Mouse (Mus musculus): ENCODE results near the gene Nek1.
"Not testable (repeated sequence)": the region's sequence is repeated elsewhere in the genome, so short reads cannot be mapped to it uniquely, and the experiment has no call there.

The Nek1 gene

GRCm38 (mm10) chr8:60984260-60985010, 8.6 kb upstream of the Nek1 start:
- not testable (repeated sequence) for DNase-seq

GRCm38 (mm10) chr8:60992561-60992909, 460 bp upstream of the Nek1 start:
- peak in 1 of 2 experiments; percentile 70 for DNase-seq

GRCm38 (mm10) chr8:60993639-60993986, 618 bp downstream of the Nek1 start:
- DNase-seq, result no peak

- DNase-seq, result no peak
Observed at GRCm38 (mm10) chr8:60996468-60996867, 3.5 kb downstream of the Nek1 start.

GRCm38 (mm10) chr8:61041951-61042350, 49.0 kb downstream of the Nek1 start:
- DNase-seq, result peak in 1 of 2 experiments; percentile 7

GRCm38 (mm10) chr8:61043874-61044273, 50.9 kb downstream of the Nek1 start:
- DNase-seq, result no peak

- DNase-seq, result no peak
Observed at GRCm38 (mm10) chr8:61046816-61047215, 53.8 kb downstream of the Nek1 start.

- no peak for DNase-seq
Observed at GRCm38 (mm10) chr8:61053017-61053416, 60.0 kb downstream of the Nek1 start.

GRCm38 (mm10) chr8:61054313-61054712, 61.3 kb downstream of the Nek1 start:
- no peak for DNase-seq

GRCm38 (mm10) chr8:61056997-61057396, 64.0 kb downstream of the Nek1 start:
- no peak for DNase-seq

- no peak for DNase-seq
Observed at GRCm38 (mm10) chr8:61059143-61059542, 66.1 kb downstream of the Nek1 start.

GRCm38 (mm10) chr8:61060412-61060811, 67.4 kb downstream of the Nek1 start:
- DNase-seq, result no peak

GRCm38 (mm10) chr8:61075059-61075458, 82.1 kb downstream of the Nek1 start:
- no peak for DNase-seq

GRCm38 (mm10) chr8:61110496-61110895, 117.5 kb downstream of the Nek1 start:
- DNase-seq, result no peak

- DNase-seq, result no peak
Observed at GRCm38 (mm10) chr8:61111940-61112339, 118.9 kb downstream of the Nek1 start.

- no peak for DNase-seq
Observed at GRCm38 (mm10) chr8:61121631-61122030, 128.6 kb downstream of the Nek1 start.

GRCm38 (mm10) chr8:61127299-61127861, 134.4 kb downstream of the Nek1 start:
- no peak for DNase-seq

GRCm38 (mm10) chr8:61132561-61133134, 139.7 kb downstream of the Nek1 start:
- DNase-seq, result no peak

GRCm38 (mm10) chr8:61141869-61142268, 148.9 kb downstream of the Nek1 start:
- no peak for DNase-seq

- DNase-seq, result no peak
Observed at GRCm38 (mm10) chr8:61142302-61142701, 149.3 kb downstream of the Nek1 start.

- DNase-seq, result no peak
Observed at GRCm38 (mm10) chr8:61142845-61143244, 149.8 kb downstream of the Nek1 start.

- DNase-seq, result no peak
Observed at GRCm38 (mm10) chr8:61148728-61149127, 155.7 kb downstream of the Nek1 start.

- DNase-seq, result no peak
Observed at GRCm38 (mm10) chr8:61150596-61150995, 157.6 kb downstream of the Nek1 start.

- DNase-seq, result no peak
Observed at GRCm38 (mm10) chr8:61156406-61156805, 163.4 kb downstream of the Nek1 start.
